Mouse (Mus musculus): ENCODE measurements around the gene Arhgap17. TPM values are rescaled to one million over a fixed set of nuclear protein-coding genes. Genes with fewer than 3 reads are reported as not detected.

Arhgap17 gene
- polyA plus RNA-seq, 1 experiment from 2014 or later: 10.3 TPM

DNA sequence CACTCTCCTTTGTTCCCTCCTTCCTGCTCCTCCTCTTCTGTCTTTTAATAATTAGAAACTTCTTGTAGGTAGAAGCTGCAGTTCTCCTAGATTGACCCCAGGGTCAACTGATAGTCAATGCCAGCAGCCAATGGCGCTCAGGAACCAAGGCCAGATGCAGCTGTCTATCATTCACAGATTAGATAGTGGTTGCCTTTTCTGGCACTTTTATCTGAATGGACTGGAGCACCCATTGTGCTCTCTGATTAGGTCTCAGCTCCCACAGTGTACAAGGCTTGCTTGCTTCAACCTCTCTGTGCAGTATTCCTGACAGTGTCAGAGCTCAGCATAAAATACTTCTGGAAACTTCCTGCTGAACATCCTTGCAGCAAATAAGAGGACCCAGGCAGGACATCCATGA, 124.9 kb downstream of the Arhgap17 start:
- peak; percentile 56 for ATAC-seq (ENCODE audit: insufficient read depth)

DNA sequence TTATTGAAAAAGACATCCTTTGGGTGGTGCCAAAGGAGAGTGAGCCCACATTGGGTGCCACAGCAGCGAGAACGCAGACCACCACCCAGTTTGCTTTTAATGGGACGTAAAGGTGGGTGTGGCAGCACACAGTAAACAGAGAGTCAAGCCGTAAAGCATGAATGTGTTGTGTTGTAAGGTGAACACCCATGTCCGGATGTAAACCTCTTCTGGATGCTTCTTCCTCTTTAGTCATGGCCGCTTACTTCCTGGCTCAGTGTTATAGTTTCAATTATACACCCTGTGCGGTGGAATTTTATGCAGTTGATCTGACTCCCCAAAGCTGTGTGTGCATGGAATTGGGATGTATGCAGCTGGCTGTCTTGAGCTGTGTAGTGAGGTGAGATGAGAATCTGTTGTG, 127.5 kb downstream of the Arhgap17 start:
- Histone ChIP-seq H3K9me3 (replicated peaks) (no peaks in the 10 kb centered on the region), H3K4me2 (no peak overlapping the region), H3K9ac (no peak overlapping the region), H3K4me3 (replicated peaks) (no peak overlapping the region), H3K4me1 (replicated peaks) (peaks cover 19% of the 10 kb centered on the region), H3K36me3 (replicated peaks) (no peaks in the 10 kb centered on the region), H3K27me3 (no peaks in the 10 kb centered on the region), H3K27ac (replicated peaks) (no peak overlapping the region)
- WGBS (ENCODE audit: insufficient replicate concordance): 68% methylated on average over 7 of the region's 7 CpGs
- no peak for ATAC-seq (ENCODE audit: insufficient read depth)

More for the DNA sequence above, 124.9 kb downstream of the Arhgap17 start:
- 30% methylated on average over 1 of the region's 1 CpGs for WGBS (ENCODE audit: insufficient replicate concordance)
- Histone ChIP-seq H3K9ac (no peak overlapping the region), H3K27ac (replicated peaks) (no peak overlapping the region), H3K27me3 (no peaks in the 10 kb centered on the region), H3K4me1 (replicated peaks) (peaks cover 19% of the 10 kb centered on the region), H3K4me2 (no peak overlapping the region), H3K36me3 (replicated peaks) (no peaks in the 10 kb centered on the region), H3K9me3 (replicated peaks) (no peaks in the 10 kb centered on the region), H3K4me3 (replicated peaks) (no peak overlapping the region)

DNA sequence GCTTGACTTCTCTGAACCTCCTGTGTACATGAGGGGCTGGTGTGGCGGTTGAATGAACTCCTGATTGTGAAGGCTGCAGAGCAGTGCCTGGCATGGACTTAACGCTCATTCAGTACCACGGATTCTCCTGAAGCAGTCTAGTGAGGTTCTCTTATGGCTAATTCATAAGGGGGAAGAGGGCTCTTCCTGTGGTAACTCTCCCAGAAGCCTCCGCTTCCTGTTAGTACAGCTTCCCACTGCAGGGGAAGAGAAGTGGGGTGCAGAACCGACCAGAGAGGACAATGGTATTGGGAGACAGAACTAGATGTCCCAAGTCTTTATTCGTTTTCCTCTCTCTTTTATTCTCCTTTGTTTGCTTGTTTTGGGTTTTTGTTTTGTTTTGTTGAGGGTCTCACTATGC, 129.7 kb downstream of the Arhgap17 start:
- 20% methylated on average over 6 of the region's 6 CpGs for WGBS (ENCODE audit: insufficient replicate concordance)
- H3K4me2 ChIP-seq: 0 out of 2 replicates have a peak overlapping the region, but pooled peaks have one; percentile 3
- no peak overlapping the region for H3K27ac ChIP-seq (replicated peaks)

DNA sequence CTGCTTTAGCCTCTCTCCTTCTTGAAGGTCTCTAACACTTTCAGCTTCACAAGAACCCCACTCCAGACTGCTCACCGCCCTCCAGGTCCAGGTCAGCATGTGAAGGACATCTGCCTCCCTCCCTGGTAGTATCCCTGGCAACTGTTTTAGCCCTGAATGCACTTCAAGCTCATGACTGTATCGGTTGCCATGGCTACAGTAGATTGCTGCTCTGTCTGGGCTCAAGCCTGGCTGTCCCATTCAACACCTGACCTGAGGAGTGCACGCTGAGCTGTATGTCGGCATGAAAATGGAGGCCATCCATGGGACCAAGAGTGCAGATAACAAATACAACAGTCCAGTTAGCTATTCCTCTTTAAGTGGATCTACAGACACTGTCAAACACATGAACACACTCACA, 131.1 kb downstream of the Arhgap17 start:
- no peaks in the 10 kb centered on the region for H3K27me3 ChIP-seq
- H3K4me2 ChIP-seq: no peak overlapping the region
- H3K4me3 ChIP-seq (replicated peaks): no peak overlapping the region
- WGBS (ENCODE audit: insufficient replicate concordance): 69% methylated on average over 4 of the region's 4 CpGs
- H3K27ac ChIP-seq (replicated peaks): no peak overlapping the region
- H3K9ac ChIP-seq: no peak overlapping the region
- no peak for ATAC-seq (ENCODE audit: insufficient read depth)
- H3K4me1 ChIP-seq (replicated peaks): no peaks in the 10 kb centered on the region
- H3K9me3 ChIP-seq (replicated peaks): no peaks in the 10 kb centered on the region
- H3K36me3 ChIP-seq (replicated peaks): no peaks in the 10 kb centered on the region

More for the DNA sequence above, 129.7 kb downstream of the Arhgap17 start:
- ATAC-seq (ENCODE audit: insufficient read depth): no peak
- peaks cover 10% of the 10 kb centered on the region for H3K4me1 ChIP-seq (replicated peaks)
- H3K27me3 ChIP-seq: no peaks in the 10 kb centered on the region
- no peaks in the 10 kb centered on the region for H3K9me3 ChIP-seq (replicated peaks)
- H3K4me3 ChIP-seq (replicated peaks): no peak overlapping the region
- H3K9ac ChIP-seq: no peak overlapping the region
- no peaks in the 10 kb centered on the region for H3K36me3 ChIP-seq (replicated peaks)

DNA sequence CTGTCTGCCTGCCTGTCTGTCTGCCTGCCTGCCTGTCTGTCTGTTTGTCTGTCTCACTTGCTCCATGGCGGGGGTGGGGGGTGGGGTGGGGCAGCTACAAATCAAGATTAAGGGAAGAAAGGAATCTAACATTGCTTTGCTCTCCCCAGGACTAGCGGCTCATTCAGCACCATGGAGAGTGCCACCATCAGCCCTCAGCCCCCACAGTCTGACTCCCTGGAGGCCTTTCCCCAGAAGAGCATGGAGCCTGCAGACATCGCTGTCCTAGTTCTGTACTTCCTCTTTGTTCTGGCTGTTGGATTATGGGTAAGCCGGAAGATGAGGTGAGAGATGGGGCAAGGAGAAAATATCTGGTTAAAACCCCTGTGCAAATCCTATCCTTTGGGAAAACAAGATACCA, 134.3 kb downstream of the Arhgap17 start:
- no peaks in the 10 kb centered on the region for H3K27me3 ChIP-seq
- no peak overlapping the region for H3K27ac ChIP-seq (replicated peaks)
- no peak for ATAC-seq (ENCODE audit: insufficient read depth)
- no peak overlapping the region for H3K4me3 ChIP-seq (replicated peaks)
- no peaks in the 10 kb centered on the region for H3K36me3 ChIP-seq (replicated peaks)
- no peaks in the 10 kb centered on the region for H3K9me3 ChIP-seq (replicated peaks)
- no peak overlapping the region for H3K9ac ChIP-seq
- no peak overlapping the region for H3K4me2 ChIP-seq
- 10% methylated on average over 4 of the region's 4 CpGs for WGBS (ENCODE audit: insufficient replicate concordance)
- H3K4me1 ChIP-seq (replicated peaks): no peaks in the 10 kb centered on the region

Other genes with a start within 250 kb of the Arhgap17 start
- 8.6 and 9.0 TPM in 2 replicates for gene Tnrc6a, start 246.0 kb downstream of the Arhgap17 start, polyA plus RNA-seq (2015; fragmentation: Nextera tagmentation; extraction: Ambion mirVana)
- 0.20 TPM in 2 replicates for gene Slc5a11, start 155.1 kb downstream of the Arhgap17 start, polyA plus RNA-seq (2015; fragmentation: Nextera tagmentation; extraction: Ambion mirVana)
- gene Lcmt1, start 131 bp downstream of the Arhgap17 start, polyA plus RNA-seq (2015; fragmentation: Nextera tagmentation; extraction: Ambion mirVana): 21.2 and 22.3 TPM in 2 replicates
- gene Aqp8, start 92.4 kb upstream of the Arhgap17 start, polyA plus RNA-seq (2015; fragmentation: Nextera tagmentation; extraction: Ambion mirVana): 27.6 and 60.4 TPM in 2 replicates
- 0.05 and 0.08 TPM in 2 replicates for gene Zkscan2, start 130.5 kb upstream of the Arhgap17 start, polyA plus RNA-seq (2015; fragmentation: Nextera tagmentation; extraction: Ambion mirVana)